Mouse (Mus musculus): ENCODE results near the gene Ccdc60. TPM values are rescaled to one million over a fixed set of nuclear protein-coding genes. Genes with fewer than 3 reads are reported as not detected.

Gene Ccdc60
- polyA plus RNA-seq, 1 experiment, result not detected

DNA sequence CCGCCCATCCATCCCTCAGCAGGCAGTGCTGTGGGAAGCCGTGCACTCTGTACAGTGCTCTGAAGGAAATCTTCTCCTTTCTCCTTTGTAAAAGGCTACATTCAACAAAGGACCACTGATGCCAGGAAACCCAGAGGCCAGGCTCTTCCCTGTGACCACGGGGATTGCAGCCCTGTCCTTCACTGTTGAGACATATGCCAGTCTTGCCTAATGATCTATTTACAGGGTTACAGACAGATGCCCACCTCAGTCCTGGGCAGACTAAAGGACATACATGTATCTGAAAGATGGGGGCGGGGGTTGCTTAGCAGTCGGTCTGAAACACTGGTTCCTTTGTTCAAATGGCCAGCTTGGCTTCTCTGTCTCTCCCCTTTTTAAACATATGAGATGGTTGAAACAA, 14.4 kb downstream of the Ccdc60 start:
- TF ChIP-seq CTCF (IDR thresholded peaks at IDR 0.05; ENCODE audit: low read depth, low read length), result no peak
- TF ChIP-seq POLR2A (IDR thresholded peaks at IDR 0.05; ENCODE audit: borderline replicate concordance, low read depth, low read length), result no peak
- Histone ChIP-seq H3K27ac (ENCODE audit: insufficient read depth, low read depth, low read length) (no peak overlapping the region), H3K4me1 (ENCODE audit: control insufficient read depth, insufficient read depth, low read length) (no peaks in the 10 kb centered on the region), H3K4me3 (ENCODE audit: insufficient read depth, low read length) (no peak overlapping the region)

DNA sequence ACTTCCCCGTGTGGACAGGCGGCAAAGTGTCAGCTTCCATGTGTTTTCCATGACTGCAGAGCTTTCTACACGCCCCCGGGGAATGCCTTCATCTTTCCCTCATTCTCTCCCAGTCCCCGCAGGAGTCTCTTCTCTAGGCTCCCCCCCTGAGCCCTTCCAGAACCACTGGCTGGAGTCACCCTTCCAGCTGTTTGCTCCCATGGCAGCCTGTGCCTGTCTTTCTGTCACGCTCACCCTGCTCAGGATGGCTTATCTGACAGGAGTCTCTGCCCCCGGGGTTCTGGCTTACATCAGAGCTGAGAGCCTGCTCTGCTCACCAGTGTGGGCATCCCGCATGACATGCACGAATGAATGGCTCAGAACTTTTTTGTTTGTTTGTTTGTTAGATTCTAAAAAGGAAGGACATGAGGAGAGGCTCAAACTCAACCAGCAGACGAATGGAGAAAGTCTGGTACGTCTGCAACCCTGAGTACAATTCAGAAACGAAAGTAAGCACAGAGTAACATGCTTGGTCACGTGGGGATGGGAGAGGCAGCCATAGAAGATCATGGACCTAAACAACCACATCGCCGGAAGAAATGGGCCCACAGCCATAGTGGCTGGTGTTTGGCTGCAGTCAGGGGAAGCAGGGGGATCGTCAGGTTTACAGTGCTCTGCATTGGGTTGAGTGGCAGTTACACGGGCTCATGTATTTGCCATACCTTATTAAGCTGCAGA, 17.1 kb downstream of the Ccdc60 start:
- Histone ChIP-seq H3K4me1 (ENCODE audit: control insufficient read depth, insufficient read depth, low read length) (no peaks in the 10 kb centered on the region), H3K27ac (ENCODE audit: insufficient read depth, low read depth, low read length) (no peak overlapping the region), H3K4me3 (ENCODE audit: insufficient read depth, low read length) (no peak overlapping the region)
- TF ChIP-seq POLR2A (IDR thresholded peaks at IDR 0.05; ENCODE audit: borderline replicate concordance, low read depth, low read length), result no peak
- no peak for TF ChIP-seq CTCF (IDR thresholded peaks at IDR 0.05; ENCODE audit: low read depth, low read length)

DNA sequence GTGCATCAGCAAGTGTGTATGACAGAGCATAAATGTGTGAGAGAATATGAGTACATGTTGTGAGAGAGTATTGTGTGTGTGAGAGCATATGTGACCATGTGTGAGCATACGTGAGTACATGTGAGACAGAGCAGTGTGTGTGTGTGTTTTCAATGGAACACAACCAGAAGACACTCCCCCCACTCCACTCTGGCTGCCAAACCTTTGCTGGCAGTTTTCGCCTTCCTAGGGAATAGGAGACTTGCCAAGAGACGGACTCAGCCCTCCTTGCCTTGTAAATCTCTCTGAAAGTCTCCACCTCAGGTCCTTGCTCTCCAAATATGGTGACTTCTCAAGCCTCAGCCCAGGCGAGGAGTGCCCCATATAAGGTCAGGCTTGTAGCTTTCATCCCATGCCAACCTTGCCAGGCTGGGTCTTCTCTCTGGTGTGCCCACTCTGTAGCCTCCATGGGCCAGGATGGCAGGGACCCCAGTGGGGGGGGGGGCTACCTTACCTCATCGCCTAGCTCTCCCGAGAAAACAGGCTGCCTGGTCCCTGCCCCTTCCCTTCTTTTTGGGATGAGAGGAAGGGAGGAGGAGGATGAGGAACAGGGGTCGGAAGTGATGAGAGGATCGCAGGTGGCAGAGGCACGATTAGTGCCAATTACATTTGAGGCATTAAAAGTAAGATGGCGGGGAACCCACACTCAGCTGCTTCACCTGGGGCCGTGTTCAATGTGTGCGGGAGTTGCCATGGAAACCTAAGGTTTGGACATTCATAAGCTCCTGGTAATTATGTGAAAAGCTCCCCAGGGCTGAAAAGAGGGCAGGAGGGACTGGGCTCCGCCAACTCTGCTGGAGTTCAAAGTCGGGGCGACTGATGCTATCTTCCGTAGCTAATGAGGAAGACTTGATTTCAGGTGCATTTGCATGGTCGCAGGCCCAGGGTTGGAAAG, 19.3 kb downstream of the Ccdc60 start:
- Histone ChIP-seq H3K27ac (ENCODE audit: insufficient read depth, low read depth, low read length) (no peak overlapping the region), H3K4me3 (ENCODE audit: insufficient read depth, low read length) (no peak overlapping the region), H3K4me1 (ENCODE audit: control insufficient read depth, insufficient read depth, low read length) (no peaks in the 10 kb centered on the region)
- TF ChIP-seq CTCF (IDR thresholded peaks at IDR 0.05; ENCODE audit: low read depth, low read length), result no peak
- TF ChIP-seq POLR2A (IDR thresholded peaks at IDR 0.05; ENCODE audit: borderline replicate concordance, low read depth, low read length), result no peak

DNA sequence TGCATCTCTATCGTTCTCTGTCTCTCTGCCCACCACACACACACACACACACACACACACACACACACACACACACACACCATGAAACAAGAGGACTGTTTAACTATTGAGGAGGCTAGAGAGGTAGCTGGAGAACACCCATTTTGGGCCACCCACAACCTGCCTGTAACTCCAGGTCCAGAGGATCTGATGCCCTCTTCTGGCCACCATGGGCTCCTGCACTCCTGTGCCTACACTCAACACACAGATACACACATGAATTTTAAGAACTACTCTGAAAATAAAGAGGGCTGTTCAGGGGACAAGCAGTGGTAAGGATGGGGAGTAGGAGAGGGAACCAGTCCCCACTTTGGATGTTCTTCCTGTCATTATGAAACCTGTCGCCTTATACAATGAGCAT, 26.1 kb downstream of the Ccdc60 start:
- Histone ChIP-seq H3K4me1 (ENCODE audit: control insufficient read depth, insufficient read depth, low read length) (no peaks in the 10 kb centered on the region), H3K27ac (ENCODE audit: insufficient read depth, low read depth, low read length) (no peak overlapping the region), H3K4me3 (ENCODE audit: insufficient read depth, low read length) (no peak overlapping the region)
- TF ChIP-seq POLR2A (IDR thresholded peaks at IDR 0.05; ENCODE audit: borderline replicate concordance, low read depth, low read length) (no peak), CTCF (IDR thresholded peaks at IDR 0.05; ENCODE audit: low read depth, low read length) (no peak)

DNA sequence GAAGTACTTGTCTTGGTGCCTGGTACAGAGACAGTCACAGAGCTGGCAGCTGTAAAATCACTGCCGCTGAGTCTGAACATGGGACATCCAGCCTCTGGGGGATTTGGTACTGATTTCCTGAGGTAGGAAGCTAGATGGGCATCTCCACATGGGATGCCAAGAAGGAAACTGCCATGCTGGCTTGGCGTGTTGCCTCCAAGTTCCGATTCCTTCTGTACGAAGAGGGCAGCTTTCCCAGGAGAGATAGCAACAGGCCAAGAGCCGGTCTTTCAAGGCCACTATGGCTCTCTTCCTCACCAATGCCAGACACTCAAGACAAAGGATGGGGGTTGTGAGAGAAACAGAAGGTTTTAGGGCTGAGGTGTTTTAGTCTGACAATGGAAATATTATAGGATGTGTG, 26.8 kb downstream of the Ccdc60 start:
- Histone ChIP-seq H3K27ac (ENCODE audit: insufficient read depth, low read depth, low read length) (no peak overlapping the region), H3K4me3 (ENCODE audit: insufficient read depth, low read length) (no peak overlapping the region), H3K4me1 (ENCODE audit: control insufficient read depth, insufficient read depth, low read length) (no peaks in the 10 kb centered on the region)
- TF ChIP-seq POLR2A (IDR thresholded peaks at IDR 0.05; ENCODE audit: borderline replicate concordance, low read depth, low read length), result no peak
- TF ChIP-seq CTCF (IDR thresholded peaks at IDR 0.05; ENCODE audit: low read depth, low read length), result no peak

DNA sequence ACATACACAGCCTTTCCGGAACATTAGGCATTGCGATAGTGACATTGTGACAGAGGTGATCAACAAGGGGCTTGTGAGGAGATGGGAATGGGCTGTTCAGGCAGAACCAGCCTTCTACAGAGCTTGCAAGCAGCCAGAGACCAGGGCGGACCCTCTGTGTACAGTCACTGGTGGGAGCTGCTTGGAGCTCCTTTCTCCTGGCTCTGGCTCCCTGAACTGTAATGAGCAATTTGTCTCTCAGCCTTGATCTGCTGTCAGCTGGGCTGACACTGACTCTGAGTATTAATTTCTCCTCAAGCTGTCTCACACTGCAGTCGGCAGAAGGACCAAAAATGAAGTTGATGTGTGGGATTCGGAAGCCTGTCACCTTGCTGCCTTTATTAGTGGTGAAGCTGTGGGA, 28.4 kb downstream of the Ccdc60 start:
- Histone ChIP-seq H3K4me3 (ENCODE audit: insufficient read depth, low read length) (no peak overlapping the region), H3K4me1 (ENCODE audit: control insufficient read depth, insufficient read depth, low read length) (no peaks in the 10 kb centered on the region), H3K27ac (ENCODE audit: insufficient read depth, low read depth, low read length) (no peak overlapping the region)
- no peak for TF ChIP-seq POLR2A (IDR thresholded peaks at IDR 0.05; ENCODE audit: borderline replicate concordance, low read depth, low read length)

DNA sequence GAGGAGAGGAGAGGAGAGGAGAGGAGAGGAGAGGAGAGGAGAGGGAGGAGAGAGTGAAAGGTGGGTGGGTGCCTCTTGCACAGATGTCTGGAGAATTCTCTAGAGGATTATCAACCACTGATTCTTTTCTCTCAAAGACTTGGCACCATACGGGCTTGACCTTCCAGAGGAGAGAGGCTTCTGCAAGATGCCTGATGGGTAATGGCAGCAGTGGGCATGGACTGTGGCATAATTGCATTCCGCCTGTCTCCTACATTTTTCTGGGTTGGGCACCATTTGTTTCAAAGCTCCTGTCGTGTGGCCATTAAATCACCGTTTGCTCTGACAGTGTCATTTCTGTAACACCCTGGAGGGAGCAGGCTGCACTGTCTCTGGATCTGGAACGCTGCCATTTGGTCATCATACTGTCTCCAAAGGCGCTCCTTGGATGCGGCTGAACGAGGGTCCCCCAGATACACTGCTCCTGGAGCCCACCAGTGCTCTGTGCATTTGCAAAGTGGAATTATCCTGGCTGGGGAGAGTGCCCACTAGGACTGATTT, 30.4 kb downstream of the Ccdc60 start:
- Histone ChIP-seq H3K4me1 (ENCODE audit: control insufficient read depth, insufficient read depth, low read length) (no peaks in the 10 kb centered on the region), H3K27ac (ENCODE audit: insufficient read depth, low read depth, low read length) (no peak overlapping the region), H3K4me3 (ENCODE audit: insufficient read depth, low read length) (no peak overlapping the region)
- TF ChIP-seq CTCF (IDR thresholded peaks at IDR 0.05; ENCODE audit: low read depth, low read length) (no peak), POLR2A (IDR thresholded peaks at IDR 0.05; ENCODE audit: borderline replicate concordance, low read depth, low read length) (no peak)

DNA sequence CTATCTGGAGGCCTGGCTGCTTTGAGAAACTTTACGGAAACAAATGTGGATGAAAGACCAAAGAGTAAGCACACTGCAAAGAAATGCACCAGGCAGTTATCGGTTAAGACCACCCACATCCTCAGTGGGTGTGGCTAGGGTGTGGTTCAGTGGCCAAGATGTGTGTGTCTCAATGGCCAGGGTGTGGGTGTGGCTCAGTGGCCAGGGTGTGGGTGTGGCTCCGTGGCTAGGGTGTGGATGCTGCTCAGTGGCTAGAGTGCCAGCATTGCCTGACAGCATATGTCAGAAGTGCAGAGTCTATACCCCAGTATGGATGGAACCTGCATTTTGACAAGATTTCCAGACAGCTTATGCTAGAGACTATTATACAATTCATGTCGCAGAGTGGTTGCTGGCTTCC, 34.9 kb downstream of the Ccdc60 start:
- no peaks in the 10 kb centered on the region for H3K4me1 ChIP-seq (ENCODE audit: control insufficient read depth, insufficient read depth, low read length)
- H3K27ac ChIP-seq (ENCODE audit: insufficient read depth, low read depth, low read length), result no peak overlapping the region
- TF ChIP-seq CTCF (IDR thresholded peaks at IDR 0.05; ENCODE audit: low read depth, low read length) (no peak), POLR2A (IDR thresholded peaks at IDR 0.05; ENCODE audit: borderline replicate concordance, low read depth, low read length) (no peak)
- no peak overlapping the region for H3K4me3 ChIP-seq (ENCODE audit: insufficient read depth, low read length)

DNA sequence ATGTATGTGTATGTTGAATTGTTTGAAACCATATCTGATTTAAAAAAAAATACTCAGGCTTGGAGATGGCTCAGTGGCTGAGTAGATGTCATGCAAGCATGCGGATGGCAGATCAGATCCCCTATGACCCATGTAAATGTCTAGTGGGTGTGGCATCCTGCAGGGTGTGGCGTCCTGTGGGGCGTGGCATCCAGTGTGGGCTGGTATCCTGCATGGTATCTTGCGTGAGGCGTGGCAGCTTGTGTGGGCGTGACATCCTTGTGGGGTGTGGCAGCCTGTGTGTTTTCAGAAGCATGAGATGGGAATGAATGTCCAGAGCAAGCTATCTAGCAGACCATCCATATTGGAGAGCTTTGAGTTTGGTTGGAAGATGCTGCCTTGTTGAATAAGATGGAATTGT, 36.6 kb downstream of the Ccdc60 start:
- Histone ChIP-seq H3K27ac (ENCODE audit: insufficient read depth, low read depth, low read length) (no peak overlapping the region), H3K4me1 (ENCODE audit: control insufficient read depth, insufficient read depth, low read length) (no peaks in the 10 kb centered on the region), H3K4me3 (ENCODE audit: insufficient read depth, low read length) (no peak overlapping the region)
- TF ChIP-seq POLR2A (IDR thresholded peaks at IDR 0.05; ENCODE audit: borderline replicate concordance, low read depth, low read length) (no peak), CTCF (IDR thresholded peaks at IDR 0.05; ENCODE audit: low read depth, low read length) (no peak)

DNA sequence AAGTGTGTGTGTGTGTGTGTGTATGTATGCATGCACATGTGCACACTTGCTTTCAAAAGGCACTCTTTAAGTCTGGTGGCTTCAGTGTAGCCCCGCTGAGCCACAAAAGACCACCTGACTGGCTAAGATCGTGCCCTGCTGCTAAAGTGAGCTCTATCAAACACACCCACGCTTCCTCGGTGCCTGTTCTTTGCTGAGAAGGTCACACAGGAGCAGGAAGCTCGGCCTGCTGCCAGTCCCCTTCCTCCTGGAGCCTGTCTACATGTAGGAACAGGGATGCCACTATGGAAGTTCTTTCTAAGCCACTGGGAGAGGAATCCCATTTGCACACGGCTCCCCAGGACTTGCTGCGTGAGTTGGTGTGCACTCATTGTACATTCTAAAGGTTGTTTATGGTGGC, 42.1 kb downstream of the Ccdc60 start:
- no peak overlapping the region for H3K4me3 ChIP-seq (ENCODE audit: insufficient read depth, low read length)
- H3K4me1 ChIP-seq (ENCODE audit: control insufficient read depth, insufficient read depth, low read length), result no peaks in the 10 kb centered on the region
- no peak overlapping the region for H3K27ac ChIP-seq (ENCODE audit: insufficient read depth, low read depth, low read length)
- TF ChIP-seq POLR2A (IDR thresholded peaks at IDR 0.05; ENCODE audit: borderline replicate concordance, low read depth, low read length) (no peak), CTCF (IDR thresholded peaks at IDR 0.05; ENCODE audit: low read depth, low read length) (no peak)
